Mouse (Mus musculus) olfactory bulb, adult 2 months (tissue): ENCODE measurements around the gene Trim2. TPM values are rescaled to one million over a fixed set of nuclear protein-coding genes. Genes with fewer than 3 reads are reported as not detected.

ENCODE experiments used
- H3K27ac ChIP-seq: fragments of 200-500 bp; 2 replicates; pipeline ENCODE4 v1.5.1; 2012; ENCODE audit warnings: low read depth, low read length; ENCODE audit not compliant: insufficient read depth
- H3K4me1 ChIP-seq: fragments of 200-500 bp; 2 replicates; pipeline ENCODE4 v1.6.1; 2012; ENCODE audit warnings: low read length; ENCODE audit not compliant: control insufficient read depth, insufficient read depth
- H3K4me3 ChIP-seq: fragments of 200-500 bp; 2 replicates; pipeline ENCODE4 v1.5.1; 2012; ENCODE audit warnings: mild to moderate bottlenecking, low read depth, low read length, moderate library complexity; ENCODE audit not compliant: insufficient read depth
- CTCF ChIP-seq: fragments of 200-500 bp; IDR thresholded peaks from 2 replicates; pipeline ENCODE4 v1.5.1; 2012; ENCODE audit warnings: low read depth, mild to moderate bottlenecking, low read length, moderate library complexity; ENCODE audit not compliant: insufficient read depth
- POLR2A ChIP-seq: fragments of 200-500 bp; IDR thresholded peaks from 2 replicates; pipeline ENCODE4 v1.6.1; 2012; ENCODE audit warnings: mild to moderate bottlenecking, low read depth, low read length, moderate library complexity; ENCODE audit not compliant: insufficient read depth
- WGBS: fragments of 180-500 bp; shearing (Covaris S2); methylation state at CpG from one replicate; pipeline ENCODE4 v1.1.7; 2018; 5-methylcytosine and 5-hydroxymethylcytosine counted together
- polyA plus RNA-seq: library from polyadenylated mRNA; stranded (reverse); fragments of >200 nt; gene quantifications from 2 replicates; pipeline ENCODE4 v1.2.4, GENCODE M21; 2012; ENCODE audit warnings: low replicate concordance; ENCODE audit not compliant: missing spikeins, insufficient read depth, insufficient read length

Gene Trim2
- polyA plus RNA-seq, 1 experiment: not detected

DNA sequence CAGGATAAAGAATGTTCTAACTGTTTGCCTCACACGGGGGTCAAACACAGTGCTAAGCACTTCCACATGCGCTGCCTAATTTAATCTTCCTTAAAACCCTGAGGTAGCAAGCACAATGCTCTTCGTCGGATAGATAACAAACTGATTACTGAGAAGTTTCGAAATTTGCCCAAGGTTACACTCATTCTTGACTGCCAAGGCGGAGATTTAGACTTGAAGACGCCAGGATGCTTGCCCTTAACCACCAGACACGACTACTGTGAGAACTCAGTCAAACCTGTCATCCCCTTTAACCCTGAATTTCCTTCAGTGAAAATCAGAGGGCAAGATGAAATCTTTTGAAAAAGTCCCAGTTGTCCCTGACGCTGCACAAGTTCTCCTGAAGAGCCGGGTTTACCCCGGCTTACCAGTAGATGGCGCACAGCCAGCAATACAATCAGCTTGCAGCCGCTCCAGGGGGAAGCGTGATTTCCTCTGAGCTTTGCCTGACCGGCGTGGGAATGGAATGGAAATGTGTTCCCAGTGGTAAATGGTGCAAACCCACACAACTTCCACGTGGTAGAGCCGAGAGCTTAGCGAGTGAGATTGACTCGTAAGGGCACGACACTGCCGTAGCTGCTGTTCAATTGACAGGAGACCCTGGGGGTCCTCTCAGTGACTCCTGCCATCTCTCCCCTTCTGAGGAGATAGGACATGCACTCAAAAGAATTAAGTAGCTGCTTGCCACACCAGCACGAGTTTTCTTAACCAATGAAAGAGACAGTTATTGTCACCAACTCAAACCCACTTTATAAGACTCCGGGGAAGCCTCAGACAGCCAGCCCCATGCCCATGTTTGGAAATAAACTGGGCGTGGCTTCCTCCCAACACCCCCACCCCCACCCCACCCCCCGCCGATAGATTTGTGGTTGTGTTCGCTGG, 38.3 kb upstream of the Trim2 start:
- WGBS: 13% methylated on average over 28 of the region's 28 CpGs
- H3K4me1 ChIP-seq: peaks cover 10% of the 10 kb centered on the region
- peak overlapping the region; percentile 17; the same call in 1 of the 2 replicates for H3K4me3 ChIP-seq
- TF ChIP-seq POLR2A (no peak), CTCF (peak; percentile 70; the same call in 1 of the 2 replicates)
- H3K27ac ChIP-seq: no peak overlapping the region

DNA sequence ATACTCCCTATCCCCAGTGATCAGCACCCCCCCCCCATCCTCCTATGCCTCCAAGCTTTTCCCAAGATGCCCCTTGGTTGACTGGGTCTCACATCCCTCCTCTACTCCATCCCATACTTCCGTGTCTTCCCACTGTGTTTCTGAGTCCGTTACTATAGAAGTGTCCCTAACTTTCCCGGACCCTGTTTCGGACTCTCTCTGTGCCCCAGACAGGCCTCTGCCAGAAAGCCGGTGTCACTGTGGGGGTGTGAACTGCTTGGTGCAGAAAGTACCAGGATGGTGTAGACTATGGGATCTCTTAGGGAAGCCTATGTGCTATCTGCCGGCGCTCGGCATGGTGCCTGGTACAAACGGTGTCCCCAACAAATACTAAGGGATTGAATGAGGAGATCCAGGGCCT, 36.4 kb upstream of the Trim2 start:
- Histone ChIP-seq H3K4me1 (peaks cover 10% of the 10 kb centered on the region), H3K27ac (no peak overlapping the region), H3K4me3 (no peak overlapping the region)
- WGBS: 94% methylated on average over 9 of the region's 9 CpGs
- TF ChIP-seq CTCF (no peak), POLR2A (no peak)

DNA sequence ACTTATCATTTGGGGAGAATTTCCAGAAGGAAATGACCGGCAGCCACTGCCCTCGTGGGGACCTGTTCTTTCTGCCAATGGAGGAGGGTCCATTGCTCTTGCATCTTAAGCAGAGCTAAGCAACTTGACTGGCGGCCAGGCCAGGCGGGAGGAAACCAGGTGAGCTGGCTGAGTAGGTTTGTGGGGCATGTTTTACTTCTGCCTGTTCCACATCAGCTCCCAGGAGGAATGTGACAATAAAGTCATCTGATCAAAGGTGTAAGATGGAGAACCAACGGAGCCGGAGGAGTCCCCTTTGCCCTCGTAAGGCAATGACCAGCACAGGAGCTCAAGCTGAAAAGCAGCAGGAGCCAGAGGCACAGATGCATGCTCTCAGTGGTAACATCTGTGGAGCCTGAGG, 35.1 kb upstream of the Trim2 start:
- WGBS: 87% methylated on average over 7 of the region's 7 CpGs
- H3K4me3 ChIP-seq: no peak overlapping the region
- H3K27ac ChIP-seq: no peak overlapping the region
- peaks cover 6% of the 10 kb centered on the region; the same call in 1 of the 2 replicates for H3K4me1 ChIP-seq
- TF ChIP-seq POLR2A (no peak), CTCF (no peak)

DNA sequence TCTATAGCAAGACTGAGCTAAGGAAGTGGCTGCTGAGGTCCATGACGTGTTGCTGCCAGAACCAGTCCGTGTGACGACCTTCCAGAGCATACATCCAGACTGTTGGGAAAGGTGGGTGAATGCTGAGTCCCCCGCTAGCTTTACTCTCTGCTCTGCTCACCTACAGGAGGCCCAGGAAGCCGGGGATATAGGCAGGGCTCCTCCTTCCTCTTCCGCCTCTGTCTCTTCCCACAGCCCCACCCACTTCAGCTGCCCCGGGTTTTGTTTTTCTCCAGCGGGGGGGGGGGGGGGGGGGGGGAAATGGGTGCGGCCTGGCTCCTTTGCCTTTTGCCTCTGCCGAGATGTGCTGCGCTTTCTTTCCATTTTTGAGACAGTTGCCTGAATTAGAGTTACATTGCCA, 30.9 kb upstream of the Trim2 start:
- Histone ChIP-seq H3K4me3 (no peak overlapping the region), H3K4me1 (peaks cover 6% of the 10 kb centered on the region; the same call in 1 of the 2 replicates), H3K27ac (no peak overlapping the region)
- 66% methylated on average over 11 of the region's 11 CpGs for WGBS
- TF ChIP-seq CTCF (no peak), POLR2A (no peak)

DNA sequence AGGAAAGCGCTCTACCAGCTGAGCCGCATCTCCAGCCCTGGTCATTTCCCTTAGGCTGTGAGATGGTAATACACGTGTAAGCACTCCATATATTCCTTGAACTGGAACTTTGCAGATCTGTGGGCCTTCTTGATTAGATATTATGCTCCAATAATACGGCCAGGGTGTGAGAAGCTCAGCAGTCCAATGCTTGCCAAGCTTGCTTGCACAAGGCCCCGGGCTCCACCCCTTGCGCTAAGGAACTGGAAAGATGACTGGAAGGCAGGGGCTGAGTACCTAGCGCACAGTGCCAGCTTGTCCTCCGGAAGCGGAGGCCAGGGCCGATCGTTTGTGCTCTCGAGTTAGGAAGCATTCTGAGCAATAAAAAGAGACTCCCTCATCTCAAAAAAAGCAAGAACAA, 29.7 kb upstream of the Trim2 start:
- H3K27ac ChIP-seq: no peak overlapping the region
- 90% methylated on average over 12 of the region's 12 CpGs for WGBS
- H3K4me1 ChIP-seq: peaks cover 6% of the 10 kb centered on the region; the same call in 1 of the 2 replicates
- no peak overlapping the region for H3K4me3 ChIP-seq
- no peak for TF ChIP-seq CTCF
- TF ChIP-seq POLR2A: no peak

DNA sequence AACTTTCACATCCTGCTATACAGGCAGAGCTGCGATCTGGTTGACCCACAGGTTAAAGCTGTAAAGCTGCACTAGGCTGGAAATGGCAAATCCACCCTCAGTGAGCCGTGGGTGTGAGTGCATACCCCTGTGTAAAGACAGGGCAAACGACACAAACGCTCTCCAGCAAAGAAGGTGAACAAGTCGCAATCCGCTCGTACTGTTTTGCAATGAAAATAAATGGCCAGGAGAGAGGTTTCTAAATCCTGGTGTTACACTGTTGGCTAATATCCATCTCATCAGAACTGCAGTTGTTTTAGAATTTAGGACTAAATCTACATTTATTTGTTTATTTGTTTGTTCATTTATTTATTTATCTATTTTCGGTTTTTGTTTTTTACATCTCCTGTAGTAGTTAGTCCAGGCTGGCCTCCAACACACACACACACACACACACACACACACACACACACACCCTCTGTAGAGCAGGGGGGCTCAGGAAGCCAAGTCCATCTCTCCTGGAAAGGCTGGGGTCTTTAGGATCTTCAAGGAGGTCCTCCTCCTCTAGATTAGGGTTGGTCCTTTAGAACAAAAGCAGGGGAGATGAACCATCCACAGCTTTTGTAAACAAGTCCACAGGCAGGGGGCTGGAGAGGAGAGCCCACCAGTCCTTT, 28.9 kb upstream of the Trim2 start:
- 58% methylated on average over 8 of the region's 8 CpGs for WGBS
- no peak for TF ChIP-seq POLR2A
- no peak for TF ChIP-seq CTCF
- H3K4me3 ChIP-seq: no peak overlapping the region
- H3K4me1 ChIP-seq: peaks cover 6% of the 10 kb centered on the region; the same call in 1 of the 2 replicates
- H3K27ac ChIP-seq: no peak overlapping the region

DNA sequence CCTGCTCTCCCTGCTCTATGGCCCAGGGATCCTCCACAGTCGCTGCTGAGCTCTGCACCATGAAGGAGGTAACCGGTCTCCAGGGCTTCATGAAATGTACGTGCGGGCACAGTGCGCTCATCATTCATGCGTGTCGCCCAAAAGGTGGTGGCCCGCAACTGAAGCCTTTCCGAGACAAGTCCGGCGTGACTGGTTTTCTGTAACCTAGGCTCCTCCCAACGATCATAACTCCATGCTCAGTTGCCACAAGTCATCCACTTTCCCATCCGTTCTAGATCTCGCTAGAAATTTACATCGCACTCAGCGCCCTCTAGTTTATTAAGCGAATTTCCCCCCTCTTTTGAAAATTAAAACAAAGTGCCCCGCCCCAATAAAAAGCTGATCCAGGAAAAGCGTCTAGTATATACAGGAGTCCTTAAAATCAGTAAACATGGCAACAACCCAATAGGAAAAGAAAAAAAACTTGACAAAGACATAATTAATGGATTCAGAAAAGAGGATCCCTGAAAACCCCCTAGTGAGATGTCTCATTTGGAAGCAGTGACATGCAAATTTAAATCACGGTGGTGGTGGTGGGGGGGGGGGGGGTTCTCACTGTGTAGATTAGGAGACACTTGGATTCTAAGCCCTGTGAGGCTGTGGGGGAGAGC, 28.2 kb upstream of the Trim2 start:
- no peak overlapping the region for H3K27ac ChIP-seq
- H3K4me3 ChIP-seq: no peak overlapping the region; the same call in 1 of the 2 replicates
- TF ChIP-seq POLR2A (no peak), CTCF (no peak)
- 21% methylated on average over 20 of the region's 20 CpGs for WGBS
- peaks cover 6% of the 10 kb centered on the region; the same call in 1 of the 2 replicates for H3K4me1 ChIP-seq

DNA sequence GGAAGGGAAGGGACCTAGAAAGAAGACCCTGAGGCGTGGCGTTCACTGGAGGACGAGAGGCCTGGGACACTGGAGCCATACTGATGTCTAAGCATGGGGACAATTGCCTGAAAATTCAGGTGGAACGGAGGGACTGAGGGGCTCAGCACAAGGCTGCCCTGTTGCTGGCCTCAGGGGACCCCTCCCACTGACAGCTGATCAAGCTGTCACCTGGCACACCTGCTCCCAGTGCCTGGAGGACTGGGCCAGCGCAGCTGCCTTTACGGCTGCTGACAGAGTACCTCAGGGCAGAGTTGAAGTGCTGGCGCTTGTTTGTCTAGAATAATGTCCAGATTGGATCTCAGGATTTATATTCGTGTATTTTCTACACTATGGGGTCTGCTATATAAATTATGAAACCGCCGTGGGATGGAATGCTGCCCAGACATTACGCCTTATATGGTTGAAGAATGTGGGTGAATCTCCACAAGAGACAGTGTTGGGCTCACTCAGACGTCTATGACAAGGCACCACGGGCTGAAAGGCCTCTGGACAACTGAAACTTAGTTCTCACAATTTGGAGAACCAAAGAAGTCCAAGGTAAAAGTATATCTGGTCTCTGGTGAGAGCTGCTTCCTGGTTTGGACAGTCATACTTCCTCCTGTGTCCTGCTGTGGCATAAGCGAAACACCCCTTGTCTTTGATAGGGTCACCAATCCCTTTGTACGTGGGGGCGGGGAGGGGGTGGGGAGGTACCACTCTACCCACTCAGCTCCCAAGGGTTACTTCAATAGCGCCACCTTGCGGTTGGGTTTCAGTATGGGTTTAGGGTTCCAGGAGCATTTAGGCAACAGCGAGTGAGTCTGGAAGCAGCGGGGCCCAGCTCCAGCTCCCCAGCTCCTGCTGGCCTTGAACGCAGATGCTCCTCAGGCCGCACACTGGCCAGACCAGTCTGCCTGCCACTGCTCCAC, 27.0 kb upstream of the Trim2 start:
- H3K4me3 ChIP-seq: no peak overlapping the region
- no peak overlapping the region for H3K27ac ChIP-seq
- H3K4me1 ChIP-seq: peaks cover 6% of the 10 kb centered on the region; the same call in 1 of the 2 replicates
- TF ChIP-seq POLR2A (no peak), CTCF (no peak)
- 70% methylated on average over 22 of the region's 22 CpGs for WGBS
